Mouse (Mus musculus): ENCODE results near the gene Pdzk1ip1. TPM values are rescaled to one million over a fixed set of nuclear protein-coding genes. Genes with fewer than 3 reads are reported as not detected.

The Pdzk1ip1 gene
- polyA plus RNA-seq, 1 experiment from 2014 or later = 22.9 TPM

DNA sequence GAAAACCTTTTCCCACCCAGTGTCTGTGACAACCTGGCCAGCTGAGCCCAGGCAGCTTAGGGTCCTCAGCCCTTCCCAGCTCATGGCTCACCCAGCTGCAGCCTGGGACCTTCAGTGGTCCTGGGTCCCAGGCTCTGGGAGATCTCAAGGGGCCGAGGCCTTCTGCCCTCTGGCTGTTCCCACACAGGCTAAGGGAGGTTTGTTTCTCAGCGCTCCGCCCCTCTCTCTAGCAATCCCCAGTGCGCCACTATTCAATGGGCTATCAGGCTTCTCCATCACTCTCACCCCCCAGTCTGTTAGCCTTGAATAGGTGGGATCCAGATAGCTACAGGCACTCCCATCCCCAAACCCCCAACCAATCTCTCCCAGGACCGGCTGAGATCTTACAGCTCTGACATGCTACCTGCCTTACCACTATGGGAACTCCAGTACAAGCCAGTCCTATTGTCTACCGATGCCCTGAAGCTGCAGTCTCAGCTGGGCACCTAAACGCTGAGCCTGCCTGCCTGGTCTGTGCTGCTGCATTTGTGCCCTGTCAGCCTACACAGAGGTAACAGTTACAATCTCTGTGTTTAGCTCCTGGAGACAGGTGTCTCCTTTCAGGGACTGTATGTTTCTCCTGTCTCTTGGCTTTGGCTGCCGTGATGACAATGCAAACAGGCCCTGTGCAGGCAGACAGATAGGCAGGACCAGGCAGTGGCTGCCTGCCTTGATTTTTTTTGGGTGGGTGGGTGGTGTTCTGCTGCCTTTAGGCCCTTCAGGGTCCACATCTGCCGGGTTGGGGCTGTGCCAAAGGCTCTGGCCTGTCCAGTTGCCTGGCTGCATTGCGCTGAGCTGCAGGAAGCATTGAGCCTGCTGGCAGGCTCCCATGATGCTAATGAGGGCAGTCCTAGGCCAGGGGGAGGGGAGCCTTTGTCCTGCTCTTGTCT is 9.4 kb upstream of the Pdzk1ip1 start:
- WGBS = 31% methylated on average over 10 of the region's 10 CpGs
- Histone ChIP-seq H3K4me3 (no peak overlapping the region), H3K27ac (no peak overlapping the region), H3K9me3 (no peaks in the 10 kb centered on the region), H3K4me2 (no peak overlapping the region), H3K36me3 (no peaks in the 10 kb centered on the region), H3K4me1 (peaks cover 16% of the 10 kb centered on the region), H3K9ac (no peak overlapping the region), H3K27me3 (no peaks in the 10 kb centered on the region)
- ATAC-seq (ENCODE audit: borderline replicate concordance, extremely low read depth, low FRiP score, low TSS enrichment) = peak; percentile 64

DNA sequence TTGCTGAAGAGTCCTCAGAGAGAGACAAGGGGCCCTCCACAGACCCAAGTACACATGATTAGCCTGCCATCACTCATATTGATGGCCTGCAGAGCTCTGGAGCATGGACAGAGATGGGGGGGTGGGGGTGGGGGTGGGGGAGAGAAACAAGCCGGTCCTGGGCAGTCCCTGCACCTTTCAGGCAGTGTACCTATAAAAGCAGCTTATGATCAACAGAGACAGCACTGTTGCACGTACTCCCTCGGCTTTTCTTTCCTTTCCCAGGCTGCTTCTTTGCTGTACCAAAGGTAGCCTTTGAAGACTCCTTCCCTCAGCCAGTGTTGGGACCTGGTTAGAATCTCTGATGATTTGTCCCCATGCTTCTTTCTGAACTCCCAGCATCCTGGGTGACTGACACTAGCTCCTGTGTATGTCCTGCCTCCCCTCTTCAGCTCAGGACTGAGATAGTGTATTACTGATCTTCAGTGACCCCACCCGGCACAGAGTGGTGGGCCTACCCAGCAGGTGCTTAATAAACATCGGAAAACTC is 8.6 kb upstream of the Pdzk1ip1 start:
- H3K27me3 ChIP-seq = no peaks in the 10 kb centered on the region
- H3K36me3 ChIP-seq = no peaks in the 10 kb centered on the region
- no peak overlapping the region for H3K9ac ChIP-seq
- no peak for ATAC-seq (ENCODE audit: borderline replicate concordance, extremely low read depth, low FRiP score, low TSS enrichment)
- H3K9me3 ChIP-seq = no peaks in the 10 kb centered on the region
- H3K4me3 ChIP-seq = no peak overlapping the region
- H3K4me1 ChIP-seq = peaks cover 16% of the 10 kb centered on the region
- H3K4me2 ChIP-seq = no peak overlapping the region
- no peak overlapping the region for H3K27ac ChIP-seq
- WGBS = 24% methylated on average over 5 of the region's 5 CpGs

DNA sequence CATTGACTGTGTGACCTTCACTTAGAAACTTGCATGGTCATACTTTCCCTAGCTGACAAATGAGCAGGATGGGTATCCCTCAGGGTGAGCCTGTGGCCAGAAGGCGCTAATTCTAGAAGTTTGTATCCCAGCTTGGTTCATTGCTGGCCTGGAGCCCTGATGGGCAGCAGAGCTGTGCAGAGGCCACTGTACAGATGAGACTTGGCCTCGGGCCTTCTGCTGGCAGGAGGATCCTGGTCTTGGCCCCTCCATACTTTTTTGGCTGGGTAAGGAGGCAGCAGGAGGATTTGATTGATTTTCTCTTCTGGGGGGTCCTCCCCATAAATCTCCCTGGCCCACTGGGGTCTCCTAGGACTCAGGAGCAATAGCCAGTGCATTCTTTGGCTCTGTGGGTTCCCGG is 5.5 kb upstream of the Pdzk1ip1 start:
- H3K4me2 ChIP-seq = no peak overlapping the region
- H3K9ac ChIP-seq = no peak overlapping the region
- no peak for ATAC-seq (ENCODE audit: borderline replicate concordance, extremely low read depth, low FRiP score, low TSS enrichment)
- H3K27me3 ChIP-seq = no peaks in the 10 kb centered on the region
- no peaks in the 10 kb centered on the region for H3K9me3 ChIP-seq
- H3K4me1 ChIP-seq = peaks cover 33% of the 10 kb centered on the region
- WGBS = 82% methylated on average over 3 of the region's 3 CpGs
- no peaks in the 10 kb centered on the region for H3K36me3 ChIP-seq
- no peak overlapping the region for H3K4me3 ChIP-seq
- no peak overlapping the region for H3K27ac ChIP-seq

DNA sequence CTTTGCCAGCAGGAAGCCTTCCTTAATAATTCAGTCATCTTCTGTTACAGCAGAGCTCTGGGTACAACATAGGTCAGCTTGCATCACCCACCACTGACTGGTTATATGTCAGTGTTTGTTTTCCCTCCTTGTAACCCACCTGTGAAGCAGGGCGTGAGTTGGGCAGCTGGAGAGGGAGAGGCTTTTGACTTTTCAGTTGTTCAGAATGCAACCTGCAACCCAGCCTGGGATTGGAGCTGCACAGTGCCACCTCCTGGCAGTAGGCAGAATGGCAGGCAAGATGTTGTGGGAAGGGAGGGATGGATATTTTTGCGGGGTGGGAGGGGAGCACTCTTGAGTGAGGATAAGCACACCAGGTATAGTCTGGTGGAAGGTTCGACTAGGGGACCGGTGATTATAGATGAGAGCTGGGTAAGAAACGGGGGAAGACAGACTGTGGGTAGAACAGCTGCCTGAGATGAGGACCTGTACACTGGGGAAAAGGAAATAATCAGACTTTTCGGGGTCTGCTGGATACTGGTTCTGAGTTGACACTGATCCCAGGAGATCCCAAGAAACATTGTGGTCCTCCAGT is 2.9 kb upstream of the Pdzk1ip1 start:
- Histone ChIP-seq H3K27ac (peak overlapping the region; percentile 17; the same call in 1 of the 2 replicates), H3K9ac (no peak overlapping the region), H3K4me3 (no peak overlapping the region), H3K4me2 (no peak overlapping the region), H3K9me3 (no peaks in the 10 kb centered on the region), H3K36me3 (no peaks in the 10 kb centered on the region), H3K4me1 (peaks cover 26% of the 10 kb centered on the region), H3K27me3 (no peaks in the 10 kb centered on the region)
- WGBS = 17% methylated on average over 6 of the region's 6 CpGs
- ATAC-seq (ENCODE audit: borderline replicate concordance, extremely low read depth, low FRiP score, low TSS enrichment) = no peak

DNA sequence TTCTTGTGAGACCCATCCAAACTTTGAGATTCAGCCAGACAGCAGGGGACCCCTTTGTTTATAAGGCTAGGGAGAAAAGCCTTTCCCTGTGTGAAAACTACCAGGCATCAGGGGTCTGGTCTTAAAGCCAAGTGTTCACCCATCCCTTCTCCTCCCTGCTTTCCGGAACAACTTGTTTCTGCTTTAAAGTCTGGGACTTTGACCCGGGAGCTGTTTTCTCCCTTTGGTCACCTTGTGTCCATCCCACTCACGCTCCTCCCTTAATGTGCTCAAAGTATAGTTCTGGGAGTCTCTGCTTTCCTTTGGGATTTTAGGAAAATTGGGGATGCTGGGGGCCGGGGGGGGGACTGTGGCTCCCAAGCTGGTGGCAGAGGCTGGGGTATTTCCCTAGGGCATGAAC is 2.3 kb upstream of the Pdzk1ip1 start:
- Histone ChIP-seq H3K4me2 (no peak overlapping the region), H3K27ac (peak overlapping the region; percentile 84), H3K27me3 (no peaks in the 10 kb centered on the region), H3K36me3 (no peaks in the 10 kb centered on the region), H3K9ac (no peak overlapping the region), H3K4me3 (no peak overlapping the region), H3K4me1 (peaks cover 26% of the 10 kb centered on the region), H3K9me3 (no peaks in the 10 kb centered on the region)
- 53% methylated on average over 4 of the region's 4 CpGs for WGBS
- ATAC-seq (ENCODE audit: borderline replicate concordance, extremely low read depth, low FRiP score, low TSS enrichment) = no peak

DNA sequence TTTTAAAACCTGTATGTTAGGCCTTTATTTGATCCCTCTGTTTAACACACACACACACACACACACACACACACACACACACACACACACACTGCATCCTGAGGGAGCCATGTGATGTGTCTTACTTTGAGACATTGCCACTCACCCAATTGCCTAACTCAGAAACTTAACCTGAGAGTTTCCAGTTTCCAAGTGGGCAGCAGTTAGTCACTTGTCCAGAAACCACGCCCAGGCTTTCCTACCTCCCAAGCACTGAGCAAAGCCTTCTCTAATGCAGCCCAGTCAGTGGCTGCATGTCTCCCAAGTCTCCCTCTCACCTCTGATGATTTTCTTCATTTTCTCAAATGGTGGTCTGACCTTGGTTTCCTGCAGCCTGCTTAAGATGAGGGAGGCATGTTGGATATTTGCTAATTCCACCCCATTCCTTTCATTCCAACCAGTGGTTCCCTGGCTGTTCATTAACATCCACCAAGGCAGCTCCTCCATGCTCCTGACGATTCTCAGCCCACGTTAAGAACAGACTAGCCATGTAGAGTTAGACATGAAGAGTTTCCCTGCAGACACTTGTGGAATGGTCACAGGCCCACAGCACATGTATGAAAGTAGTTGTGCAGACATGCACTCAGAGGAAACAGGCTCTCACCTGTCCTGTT is 1.6 kb upstream of the Pdzk1ip1 start:
- H3K9ac ChIP-seq = no peak overlapping the region
- H3K9me3 ChIP-seq = no peaks in the 10 kb centered on the region
- ATAC-seq (ENCODE audit: borderline replicate concordance, extremely low read depth, low FRiP score, low TSS enrichment) = peak; percentile 20; the same call in 1 of the 2 replicates
- WGBS = 45% methylated on average over 3 of the region's 3 CpGs
- no peak overlapping the region for H3K4me2 ChIP-seq
- peak overlapping the region; percentile 84 for H3K27ac ChIP-seq
- H3K4me1 ChIP-seq = peaks cover 26% of the 10 kb centered on the region
- H3K36me3 ChIP-seq = no peaks in the 10 kb centered on the region
- H3K27me3 ChIP-seq = no peaks in the 10 kb centered on the region
- no peak overlapping the region for H3K4me3 ChIP-seq

DNA sequence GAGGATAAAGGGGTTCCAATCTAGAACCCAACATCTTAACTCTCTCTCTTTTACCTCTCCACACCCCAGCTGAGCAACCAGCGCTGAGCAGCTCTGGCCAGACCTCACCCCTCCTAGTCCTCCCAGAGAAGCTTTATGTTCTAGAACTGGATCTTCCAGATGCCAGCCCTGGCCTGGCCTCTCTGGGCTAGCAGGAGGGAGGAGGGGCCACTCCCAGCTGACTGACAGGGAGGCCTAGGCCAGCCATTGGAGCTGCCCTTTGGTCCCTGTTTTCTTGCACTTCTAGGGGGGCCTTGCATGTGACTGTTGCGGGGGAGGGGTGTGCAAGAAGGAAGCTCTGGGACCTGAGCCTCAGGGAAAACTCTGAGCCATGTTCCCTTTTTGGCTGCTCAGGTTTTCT is 2.1 kb downstream of the Pdzk1ip1 start:
- Histone ChIP-seq H3K9ac (no peak overlapping the region), H3K36me3 (no peaks in the 10 kb centered on the region), H3K27ac (no peak overlapping the region), H3K4me3 (no peak overlapping the region), H3K4me1 (peaks cover 26% of the 10 kb centered on the region), H3K27me3 (0 out of 2 replicates have a peak, but pooled peaks cover 3% of the 10 kb centered on the region), H3K9me3 (no peaks in the 10 kb centered on the region), H3K4me2 (no peak overlapping the region; the same call in 1 of the 2 replicates)
- no peak for ATAC-seq (ENCODE audit: borderline replicate concordance, extremely low read depth, low FRiP score, low TSS enrichment)
- WGBS = 46% methylated on average over 2 of the region's 2 CpGs

DNA sequence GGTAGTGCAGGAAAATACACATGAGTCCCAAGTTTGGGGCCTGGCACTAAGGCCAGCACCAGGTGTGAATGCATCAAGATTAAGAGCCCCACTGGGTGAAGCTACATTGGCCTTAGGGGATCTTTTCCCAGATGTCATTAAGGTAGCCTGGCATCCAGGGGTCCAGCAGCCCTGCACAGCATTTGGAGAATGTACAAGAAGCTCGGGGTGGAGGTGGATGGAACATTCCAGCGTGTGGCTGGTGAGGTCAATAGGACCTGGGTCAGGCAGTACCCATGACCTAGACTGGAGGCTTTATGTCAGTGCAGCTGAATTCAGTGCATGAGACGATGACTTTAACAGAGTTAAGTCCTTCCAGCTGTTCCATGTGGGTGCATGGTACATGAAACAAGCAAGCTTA is 3.3 kb downstream of the Pdzk1ip1 start:
- H3K4me2 ChIP-seq = no peak overlapping the region
- WGBS = 73% methylated on average over 3 of the region's 3 CpGs

DNA sequence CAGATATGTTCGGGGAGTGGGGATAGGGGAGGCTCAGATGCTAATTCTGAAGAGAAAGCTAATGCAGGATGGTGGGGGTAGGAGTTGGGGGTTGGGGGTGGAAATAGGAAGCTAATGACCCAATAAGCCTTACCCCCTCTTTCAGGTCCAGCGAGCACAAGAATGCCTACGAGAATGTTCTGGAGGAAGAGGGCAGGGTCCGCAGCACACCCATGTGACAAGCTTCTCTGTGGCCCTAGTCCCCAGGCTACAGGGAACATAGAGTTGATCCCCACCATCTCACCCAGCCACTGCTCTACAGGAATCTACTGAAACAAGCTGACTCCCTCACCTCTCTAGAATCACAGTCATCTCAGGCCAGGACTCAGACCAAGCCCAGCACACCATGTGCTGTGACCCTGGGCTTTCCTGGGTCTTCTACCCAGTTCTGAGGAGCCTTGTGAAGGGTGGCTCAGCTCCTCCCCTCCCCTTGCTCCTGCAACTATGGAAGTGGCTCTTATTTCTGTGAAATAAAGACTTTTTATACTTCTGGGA is 4.9 kb downstream of the Pdzk1ip1 start:
- no peak overlapping the region for H3K9ac ChIP-seq
- peaks cover 23% of the 10 kb centered on the region for H3K4me1 ChIP-seq
- H3K4me3 ChIP-seq = no peak overlapping the region
- peaks cover 3% of the 10 kb centered on the region; the same call in 1 of the 2 replicates for H3K27me3 ChIP-seq
- no peaks in the 10 kb centered on the region for H3K9me3 ChIP-seq
- no peak for ATAC-seq (ENCODE audit: borderline replicate concordance, extremely low read depth, low FRiP score, low TSS enrichment)
- H3K36me3 ChIP-seq = no peaks in the 10 kb centered on the region
- no peak overlapping the region for H3K27ac ChIP-seq
- WGBS = 81% methylated on average over 4 of the region's 4 CpGs
- H3K4me2 ChIP-seq = no peak overlapping the region

More for the DNA sequence above, 3.3 kb downstream of the Pdzk1ip1 start:
- ATAC-seq (ENCODE audit: borderline replicate concordance, extremely low read depth, low FRiP score, low TSS enrichment) = no peak
- H3K9ac ChIP-seq = no peak overlapping the region
- H3K4me1 ChIP-seq = peaks cover 31% of the 10 kb centered on the region
- peaks cover 3% of the 10 kb centered on the region; the same call in 1 of the 2 replicates for H3K27me3 ChIP-seq
- H3K27ac ChIP-seq = no peak overlapping the region
- no peak overlapping the region for H3K4me3 ChIP-seq
- H3K36me3 ChIP-seq = no peaks in the 10 kb centered on the region
- H3K9me3 ChIP-seq = no peaks in the 10 kb centered on the region

DNA sequence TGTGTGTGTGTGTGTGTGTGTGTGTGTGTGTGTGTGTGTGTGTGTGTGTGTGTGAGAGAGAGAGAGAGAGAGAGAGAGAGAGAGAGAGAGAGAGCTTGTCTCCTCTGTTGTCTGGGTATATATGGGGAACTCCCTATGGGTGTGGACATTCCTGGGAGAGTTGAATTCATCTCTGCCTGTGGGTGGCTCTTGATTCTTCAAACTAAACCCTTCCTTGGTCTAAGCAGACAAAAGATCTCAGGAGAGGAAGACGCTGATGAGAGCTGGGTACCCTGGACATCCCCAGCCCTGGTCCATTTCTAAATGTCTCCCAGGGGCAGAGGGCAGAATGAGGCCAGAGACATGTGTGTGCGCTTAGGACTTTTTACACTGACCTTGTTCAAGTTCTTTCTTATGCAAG is 5.5 kb downstream of the Pdzk1ip1 start:
- Histone ChIP-seq H3K9ac (no peak overlapping the region), H3K27me3 (peaks cover 3% of the 10 kb centered on the region; the same call in 1 of the 2 replicates), H3K4me2 (no peak overlapping the region), H3K9me3 (no peaks in the 10 kb centered on the region), H3K4me1 (peaks cover 18% of the 10 kb centered on the region), H3K27ac (no peak overlapping the region), H3K4me3 (no peak overlapping the region), H3K36me3 (no peaks in the 10 kb centered on the region)
- no peak for ATAC-seq (ENCODE audit: borderline replicate concordance, extremely low read depth, low FRiP score, low TSS enrichment)
- 83% methylated on average over 2 of the region's 2 CpGs for WGBS

DNA sequence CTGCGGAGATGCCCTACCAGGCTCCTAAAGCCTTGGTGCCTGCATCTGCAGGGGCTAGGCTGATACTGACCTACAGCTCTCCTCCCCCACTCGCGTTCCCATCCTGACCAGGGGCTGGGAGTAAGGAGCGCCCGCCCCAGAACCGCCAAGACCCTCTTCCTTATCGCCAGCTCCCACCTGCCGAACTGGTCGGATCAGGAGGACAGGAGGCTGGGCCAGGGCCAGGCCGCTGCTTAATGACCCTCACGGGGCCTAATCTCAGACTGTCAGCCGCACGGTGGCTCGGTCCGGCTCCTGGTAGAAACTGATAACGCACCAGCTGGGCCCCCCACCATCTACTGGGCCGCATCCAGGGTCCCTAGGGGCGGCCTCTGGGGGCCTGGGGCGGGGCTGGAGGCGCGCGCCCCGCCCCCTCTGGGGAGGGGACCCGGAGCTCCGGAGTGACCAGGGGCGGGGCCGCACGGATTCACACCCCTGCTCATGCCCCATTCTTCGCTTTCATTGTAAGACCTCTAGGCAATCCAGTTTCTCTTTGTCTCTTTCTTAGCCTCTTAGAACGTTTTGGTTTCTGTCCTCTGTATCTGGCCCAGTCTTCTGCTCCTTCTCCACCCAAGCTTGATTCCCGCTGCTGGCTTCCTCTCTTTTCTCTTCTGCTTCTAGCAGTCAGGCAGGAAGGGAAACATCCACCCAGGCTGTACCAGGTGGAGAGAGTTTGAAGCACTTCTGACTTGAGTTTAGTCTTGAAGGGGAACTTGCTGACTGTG is 7.3 kb downstream of the Pdzk1ip1 start:
- peak overlapping the region; percentile 64 for H3K27ac ChIP-seq
- peak; percentile 83 for ATAC-seq (ENCODE audit: borderline replicate concordance, extremely low read depth, low FRiP score, low TSS enrichment)
- H3K27me3 ChIP-seq = peaks cover 6% of the 10 kb centered on the region; the same call in 1 of the 2 replicates
- H3K9ac ChIP-seq = no peak overlapping the region; the same call in 1 of the 2 replicates
- H3K9me3 ChIP-seq = no peaks in the 10 kb centered on the region
- H3K4me1 ChIP-seq = peaks cover 18% of the 10 kb centered on the region
- H3K4me2 ChIP-seq = peak overlapping the region; percentile 79
- peak overlapping the region; percentile 39 for H3K4me3 ChIP-seq
- H3K36me3 ChIP-seq = no peaks in the 10 kb centered on the region
- under 1% methylated on average over 27 of the region's 31 CpGs for WGBS
